Mouse (Mus musculus): ENCODE measurements around the gene Mnd1. TPM values are rescaled to one million over a fixed set of nuclear protein-coding genes. Genes with fewer than 3 reads are reported as not detected.
A peak's percentile ranks its signal among the peaks of the same experiment; 100 is the strongest.

Mnd1 gene
- polyA plus RNA-seq, 1 experiment from 2014 or later = 20.1 TPM

GRCm38 (mm10) chr3:84166073-84166472 lies 10.5 kb upstream of the Mnd1 start:
- POLR2A ChIA-PET = no interaction called here
- in situ Hi-C loops (cut with MboI; ENCODE audit: low pct_unique_long_range_greater_than_20kb) = loop anchor here (25.0 kb wide), 1 partner anchor 671 kb away; no protein-coding TSS in a partner anchor
- ATAC-seq = no peak

DNA sequence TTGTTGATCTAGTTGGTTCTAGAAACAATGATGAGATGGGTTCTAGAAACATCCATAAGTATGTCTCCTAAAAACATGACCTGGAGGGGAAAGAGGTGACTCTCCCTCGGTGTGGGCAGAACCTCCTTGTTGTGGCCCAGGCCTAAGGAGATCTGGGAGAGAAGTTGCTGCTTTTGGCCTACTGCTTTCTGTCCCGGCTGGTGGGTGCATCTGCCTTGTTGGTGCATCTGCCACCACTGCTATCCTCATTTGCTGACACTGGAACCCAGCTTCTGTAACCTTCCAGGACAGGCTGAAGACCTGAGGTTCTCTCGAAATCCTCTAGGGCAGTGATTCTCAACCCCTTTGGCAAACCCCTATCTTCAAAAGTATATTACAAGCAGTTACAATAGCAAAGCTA lies 9.8 kb upstream of the Mnd1 start:
- in situ Hi-C loops (cut with MboI; ENCODE audit: low pct_unique_long_range_greater_than_20kb) = loop anchor here (25.0 kb wide), 1 partner anchor 672 kb away; no protein-coding TSS in a partner anchor
- no peak for TF ChIP-seq CTCF (IDR thresholded peaks at IDR 0.05)
- CTCF ChIA-PET = interaction anchor here (1.4 kb wide), 1 partner anchor 41 kb away, joined by 3 read pairs; no protein-coding TSS in a partner anchor
- DNase-seq (ENCODE audit: low read depth, low spot score) (no peak), ATAC-seq (no peak)
- POLR2A ChIA-PET = no interaction called here
- no peaks in the 10 kb centered on the region for H3K27me3 ChIP-seq

More at GRCm38 (mm10) chr3:84166073-84166472, 10.5 kb upstream of the Mnd1 start:
- H3K27me3 ChIP-seq = no peaks in the 10 kb centered on the region
- TF ChIP-seq CTCF (IDR thresholded peaks at IDR 0.05) = no peak
- CTCF ChIA-PET = interaction anchor here (1.1 to 1.2 kb wide), 2 partner anchors 148 to 251 kb away, joined by 3 read pairs; no protein-coding TSS in a partner anchor
- no peak for DNase-seq (ENCODE audit: low read depth, low spot score)

DNA sequence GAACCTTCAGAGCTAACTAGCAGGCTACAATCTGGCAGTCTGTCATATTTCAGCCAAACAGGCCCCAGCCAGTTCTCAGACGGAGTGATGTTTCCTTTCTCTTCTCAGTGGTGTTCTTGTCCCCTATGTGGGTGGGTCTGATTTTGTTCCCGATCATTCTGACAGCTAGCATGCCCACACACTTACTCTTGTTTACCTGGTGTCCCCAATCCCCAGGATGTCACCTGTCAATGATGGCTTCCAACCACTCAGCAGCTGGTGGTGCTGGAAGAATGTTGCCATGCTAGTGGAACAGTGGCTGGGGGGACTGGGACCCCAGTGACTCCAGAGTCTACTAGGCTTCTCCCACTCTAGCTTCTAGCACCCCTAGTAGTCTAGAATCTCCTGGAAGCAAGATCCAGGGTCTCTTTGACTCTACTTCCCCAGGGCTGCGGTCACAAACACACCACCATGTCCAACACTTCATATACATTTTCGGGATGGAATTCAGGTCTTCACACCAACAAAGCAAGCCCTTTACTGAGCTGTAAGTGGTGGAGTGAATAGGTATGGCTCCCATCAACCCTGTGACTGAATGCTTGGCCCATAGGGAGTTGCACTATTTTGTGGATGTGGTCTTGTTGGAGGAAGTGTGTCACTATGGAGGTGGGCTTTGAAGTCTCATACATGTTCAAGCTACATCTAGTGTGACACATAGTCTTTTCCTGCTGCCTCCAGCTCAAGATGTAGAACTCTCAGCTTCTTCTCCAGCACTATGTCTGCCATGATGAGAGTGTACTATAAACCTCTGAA lies 2.2 kb upstream of the Mnd1 start:
- TF ChIP-seq CTCF (IDR thresholded peaks at IDR 0.05) = no peak
- in situ Hi-C loops (cut with MboI; ENCODE audit: low pct_unique_long_range_greater_than_20kb) = loop anchor here (10.0 to 25.0 kb wide), 2 partner anchors 313 to 680 kb away; partner anchors contain the start of gene Tlr2
- CTCF ChIA-PET = interaction anchor here (0.8 to 3.8 kb wide), 4 partner anchors 11 to 242 kb away, joined by 3 to 15 read pairs (median 8); no protein-coding TSS in a partner anchor
- POLR2A ChIA-PET = interaction anchor here (0.6 kb wide), 1 partner anchor 86 kb away, joined by 5 read pairs; no protein-coding TSS in a partner anchor
- no peaks in the 10 kb centered on the region for H3K27me3 ChIP-seq
- ATAC-seq = no peak
- DNase-seq (ENCODE audit: low read depth, low spot score) = no peak

- DNase-seq (ENCODE audit: low read depth, low spot score) = no peak
- ChIA-PET POLR2A (interaction anchor here (0.6 kb wide), 1 partner anchor 85 kb away, joined by 5 read pairs; no protein-coding TSS in a partner anchor), CTCF (interaction anchor here (1.9 to 3.8 kb wide), 3 partner anchors 12 to 242 kb away, joined by 8 to 15 read pairs (median 14); no protein-coding TSS in a partner anchor)
- no peak for ATAC-seq
- no peak for TF ChIP-seq CTCF (IDR thresholded peaks at IDR 0.05)
- H3K27me3 ChIP-seq = no peaks in the 10 kb centered on the region
- in situ Hi-C loops (cut with MboI; ENCODE audit: low pct_unique_long_range_greater_than_20kb) = loop anchor here (10.0 to 25.0 kb wide), 2 partner anchors 312 to 680 kb away; partner anchors contain the start of gene Tlr2
Observed at GRCm38 (mm10) chr3:84157011-84157410, 1.4 kb upstream of the Mnd1 start.

- no peaks in the 10 kb centered on the region for H3K27me3 ChIP-seq
- ChIA-PET POLR2A (no interaction called here), CTCF (interaction anchor here (0.7 to 3.8 kb wide), 8 partner anchors 12 to 241 kb away, joined by 3 to 15 read pairs (median 4); no protein-coding TSS in a partner anchor)
- DNase-seq (ENCODE audit: low read depth, low spot score) = no peak
- no peak for TF ChIP-seq CTCF (IDR thresholded peaks at IDR 0.05)
- in situ Hi-C loops (cut with MboI; ENCODE audit: low pct_unique_long_range_greater_than_20kb) = loop anchor here (10.0 to 25.0 kb wide), 2 partner anchors 311 to 681 kb away; partner anchors contain the start of gene Tlr2
- ATAC-seq = no peak
Observed at GRCm38 (mm10) chr3:84156105-84156504, 519 bp upstream of the Mnd1 start.

DNA sequence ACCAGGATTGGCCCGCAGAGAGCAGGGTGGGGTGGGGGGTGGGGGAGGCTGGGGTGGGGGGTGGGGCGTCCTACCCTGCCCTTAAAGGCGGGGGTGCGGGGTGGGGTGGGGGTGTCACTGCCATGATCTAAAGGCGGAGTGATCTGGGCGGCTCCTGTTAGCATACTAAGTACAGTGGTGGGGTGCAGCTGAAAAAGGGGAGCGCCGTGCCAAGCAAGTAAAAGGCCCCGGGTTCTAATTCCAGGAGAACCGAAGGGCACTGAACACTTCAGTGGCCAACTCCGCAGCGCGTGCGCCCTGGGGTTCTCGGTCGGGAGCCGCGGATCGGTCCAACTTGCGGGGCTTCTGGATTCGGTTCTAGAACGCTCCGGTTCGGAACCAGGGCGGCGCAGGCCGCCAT lies 440 bp downstream of the Mnd1 start:
- DNase-seq (ENCODE audit: low read depth, low spot score) (no peak), ATAC-seq (no peak)
- TF ChIP-seq CTCF (IDR thresholded peaks at IDR 0.05) = no peak
- in situ Hi-C loops (cut with MboI; ENCODE audit: low pct_unique_long_range_greater_than_20kb) = loop anchor here (10.0 to 25.0 kb wide), 2 partner anchors 310 to 682 kb away; partner anchors contain the start of gene Tlr2
- ChIA-PET POLR2A (no interaction called here), CTCF (interaction anchor here (1.0 kb wide), 1 partner anchor 25 kb away, joined by 3 read pairs; no protein-coding TSS in a partner anchor)
- H3K27me3 ChIP-seq = no peaks in the 10 kb centered on the region

GRCm38 (mm10) chr3:84154721-84155141 lies 855 bp downstream of the Mnd1 start:
- no peaks in the 10 kb centered on the region for H3K27me3 ChIP-seq
- ChIA-PET CTCF (no interaction called here), POLR2A (no interaction called here)
- in situ Hi-C loops (cut with MboI; ENCODE audit: low pct_unique_long_range_greater_than_20kb) = loop anchor here (10.0 to 25.0 kb wide), 2 partner anchors 310 to 683 kb away; partner anchors contain the start of gene Tlr2
- no peak for DNase-seq (ENCODE audit: low read depth, low spot score)
- TF ChIP-seq CTCF (IDR thresholded peaks at IDR 0.05) = no peak
- no peak for ATAC-seq

DNA sequence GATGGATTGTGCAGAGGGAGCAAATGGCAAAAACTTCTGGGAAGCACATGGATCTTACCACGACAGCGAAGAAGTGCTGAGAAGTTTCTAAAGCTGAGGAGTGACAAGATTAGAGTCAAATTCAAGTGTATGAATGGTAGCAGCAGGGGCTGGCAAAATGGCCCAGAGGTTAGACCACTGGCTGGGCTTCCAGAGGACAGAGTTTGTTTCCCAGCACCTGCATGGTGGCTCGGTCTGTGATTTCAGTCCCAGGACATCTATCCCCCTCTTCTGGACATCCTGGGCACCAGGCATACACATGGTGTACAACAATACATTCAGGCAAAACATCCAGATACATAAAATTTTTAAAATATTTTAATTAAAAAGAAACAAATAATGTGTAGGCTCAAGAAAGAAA lies 5.8 kb downstream of the Mnd1 start:
- DNase-seq (ENCODE audit: low read depth, low spot score) (no peak), ATAC-seq (no peak)
- CTCF ChIA-PET = interaction anchor here (1.3 kb wide), 1 partner anchor 16 kb away, joined by 3 read pairs; no protein-coding TSS in a partner anchor
- in situ Hi-C loops (cut with MboI; ENCODE audit: low pct_unique_long_range_greater_than_20kb) = loop anchor here (10.0 to 25.0 kb wide), 2 partner anchors 305 to 687 kb away; partner anchors contain the start of gene Tlr2
- peak; percentile 7 for TF ChIP-seq CTCF (IDR thresholded peaks at IDR 0.05)
- H3K27me3 ChIP-seq = no peaks in the 10 kb centered on the region
- POLR2A ChIA-PET = no interaction called here

DNA sequence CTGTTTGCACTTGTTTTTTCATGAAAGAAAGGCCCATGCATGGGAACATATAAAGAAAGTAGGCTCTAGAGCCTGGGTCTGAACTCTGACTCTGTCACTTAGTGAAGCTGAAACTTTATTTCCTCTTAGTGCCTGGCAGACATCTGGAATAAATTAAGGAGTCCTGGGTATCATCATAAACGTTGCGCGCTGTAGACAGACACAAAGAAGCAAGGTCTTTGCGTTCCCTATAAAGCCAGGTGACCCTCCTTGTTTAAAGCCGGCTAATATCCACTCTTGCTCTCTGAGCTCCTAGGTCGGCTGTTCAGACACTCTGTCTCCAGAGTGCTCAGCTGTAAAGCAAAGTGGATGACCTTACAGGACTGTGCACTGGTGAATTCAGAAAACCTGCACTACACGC lies 14.6 kb downstream of the Mnd1 start:
- TF ChIP-seq CTCF (IDR thresholded peaks at IDR 0.05) = no peak
- no peaks in the 10 kb centered on the region for H3K27me3 ChIP-seq
- ATAC-seq (no peak), DNase-seq (ENCODE audit: low read depth, low spot score) (no peak)
- in situ Hi-C loops (cut with MboI; ENCODE audit: low pct_unique_long_range_greater_than_20kb) = no loop called here
- ChIA-PET POLR2A (no interaction called here), CTCF (interaction anchor here (0.9 to 1.0 kb wide), 3 partner anchors 9 to 16 kb away, joined by 3 to 4 read pairs (median 3); no protein-coding TSS in a partner anchor)

DNA sequence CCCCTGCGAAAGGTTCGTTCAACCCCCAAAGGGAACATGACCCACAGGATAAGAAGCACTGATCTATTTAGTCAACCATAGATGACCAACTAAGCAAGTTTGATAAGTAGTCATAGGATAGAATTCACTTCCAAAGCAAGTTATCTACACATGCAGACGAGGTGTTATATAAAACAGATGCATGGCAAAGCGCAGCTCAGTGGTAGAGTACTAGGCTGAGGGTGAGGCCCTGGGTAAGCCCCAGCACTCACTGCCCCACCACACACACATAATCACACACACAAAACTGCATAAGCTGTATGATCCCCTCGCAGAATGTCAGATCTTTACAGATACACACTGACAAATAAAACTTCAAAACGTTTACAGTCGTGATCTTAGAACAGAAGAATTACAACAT lies 19.1 kb downstream of the Mnd1 start:
- CTCF ChIA-PET = interaction anchor here (1.5 kb wide), 1 partner anchor 15 kb away, joined by 4 read pairs; no protein-coding TSS in a partner anchor
- ATAC-seq (no peak), DNase-seq (ENCODE audit: low read depth, low spot score) (no peak)
- no peaks in the 10 kb centered on the region for H3K27me3 ChIP-seq
- POLR2A ChIA-PET = interaction anchor here (0.9 kb wide), 1 partner anchor 25 kb away, joined by 11 read pairs; no protein-coding TSS in a partner anchor
- in situ Hi-C loops (cut with MboI; ENCODE audit: low pct_unique_long_range_greater_than_20kb) = no loop called here
- TF ChIP-seq CTCF (IDR thresholded peaks at IDR 0.05) = no peak

Measured in Patski (cell line).